Mouse (Mus musculus): ENCODE results near the gene Cacna1g.

GRCm38 (mm10) chr11:94475722-94476121, 1.7 kb upstream of the Cacna1g start:
- TF ChIP-seq POLR2A (IDR thresholded peaks at IDR 0.05; ENCODE audit: low read depth, low read length) (no peak), CTCF (IDR thresholded peaks at IDR 0.05; ENCODE audit: borderline replicate concordance, insufficient read depth, low read length) (no peak)

All from embryonic fibroblast, embryonic 13.5 days (primary cell).